Mouse (Mus musculus) stomach, embryonic 14.5 days (tissue): ENCODE results near the gene Plbd2. TPM values are rescaled to one million over a fixed set of nuclear protein-coding genes. Genes with fewer than 3 reads are reported as not detected.
A peak's percentile ranks its signal among the peaks of the same experiment; 100 is the strongest.

Experiments used
- ATAC-seq: fragments of 200-750 bp; cut with Nextera tagmentation; 2 replicates; pipeline ENCODE4 v1.8.0; 2017; ENCODE audit warnings: low read depth, moderate TSS enrichment; ENCODE audit not compliant: insufficient number of reproducible peaks, insufficient read depth, low FRiP score
- H3K27ac ChIP-seq: fragments of 300-500 bp; sonication (generic); 2 replicates; pipeline ENCODE4 v1.5.1; 2014; ENCODE audit warnings: mild to moderate bottlenecking, low read length, moderate library complexity, mixed read lengths
- H3K27me3 ChIP-seq: fragments of 300-500 bp; sonication (generic); 2 replicates; pipeline ENCODE4 v1.6.1; 2014; ENCODE audit warnings: low read length, control low read depth, mixed read lengths; ENCODE audit not compliant: control insufficient read depth, insufficient read depth
- H3K36me3 ChIP-seq: fragments of 300-500 bp; sonication (generic); 2 replicates; pipeline ENCODE4 v1.6.1; 2014; ENCODE audit warnings: mild to moderate bottlenecking, control low read depth, low read length, moderate library complexity, mixed read lengths; ENCODE audit not compliant: control insufficient read depth, insufficient read depth
- H3K4me1 ChIP-seq: fragments of 300-500 bp; sonication (generic); 2 replicates; pipeline ENCODE4 v1.6.1; 2014; ENCODE audit warnings: low read length, control low read depth, mixed read lengths; ENCODE audit not compliant: control insufficient read depth, insufficient read depth
- H3K4me2 ChIP-seq: fragments of 300-500 bp; sonication (generic); replicated peaks from 2 replicates; pipeline ENCODE4 v1.6.1; 2014; ENCODE audit warnings: low read depth, low read length, control low read depth
- H3K4me3 ChIP-seq: fragments of 300-500 bp; sonication (generic); 2 replicates; pipeline ENCODE4 v1.5.1; 2014; ENCODE audit warnings: low read depth, low read length, control low read depth
- H3K9ac ChIP-seq: fragments of 300-500 bp; sonication (generic); replicated peaks from 2 replicates; pipeline ENCODE4 v1.6.1; 2014; ENCODE audit warnings: low read depth, mild to moderate bottlenecking, control low read depth, low read length, moderate library complexity, mixed read lengths
- H3K9me3 ChIP-seq: fragments of 300-500 bp; sonication (generic); 2 replicates; pipeline ENCODE4 v1.6.1; 2016; ENCODE audit warnings: low read depth, low read length, control low read depth; ENCODE audit not compliant: control insufficient read depth
- WGBS: fragments of 180-500 bp; shearing (Covaris S2); extraction: QIAGEN DNeasy Blood & Tissue Kit; methylation state at CpG from one replicate; pipeline ENCODE4 v1.1.7; 2014; 5-methylcytosine and 5-hydroxymethylcytosine counted together
- polyA plus RNA-seq: library from polyadenylated mRNA; unstranded; fragments of >200 nt; fragmentation: Nextera tagmentation; extraction: Ambion mirVana; gene quantifications from 2 replicates; pipeline ENCODE4 v1.2.1, GENCODE M21; 2014

Plbd2 gene
- polyA plus RNA-seq, 1 experiment from 2014 or later = 39.6 TPM

GRCm38 (mm10) chr5:120515451-120515850 is 12.0 kb upstream of the Plbd2 start:
- Histone ChIP-seq H3K4me3 (no peak overlapping the region), H3K27me3 (no peaks in the 10 kb centered on the region), H3K9ac (no peak overlapping the region), H3K9me3 (no peaks in the 10 kb centered on the region), H3K4me1 (peaks cover 29% of the 10 kb centered on the region), H3K4me2 (no peak overlapping the region), H3K27ac (peak overlapping the region; percentile 63; the same call in 1 of the 2 replicates), H3K36me3 (no peaks in the 10 kb centered on the region)
- ATAC-seq = no peak
- 77% methylated on average over 7 of the region's 7 CpGs for WGBS

- Histone ChIP-seq H3K36me3 (no peaks in the 10 kb centered on the region), H3K9me3 (no peaks in the 10 kb centered on the region), H3K4me3 (no peak overlapping the region), H3K9ac (no peak overlapping the region), H3K4me1 (peaks cover 29% of the 10 kb centered on the region), H3K27me3 (no peaks in the 10 kb centered on the region), H3K27ac (peak overlapping the region; percentile 63; the same call in 1 of the 2 replicates), H3K4me2 (no peak overlapping the region)
- 4% methylated on average over 4 of the region's 4 CpGs for WGBS
- ATAC-seq = no peak
Observed at GRCm38 (mm10) chr5:120514754-120515153, 11.3 kb upstream of the Plbd2 start.

GRCm38 (mm10) chr5:120514031-120514677 is 10.7 kb upstream of the Plbd2 start:
- H3K4me1 ChIP-seq = peaks cover 29% of the 10 kb centered on the region
- no peak overlapping the region; the same call in 1 of the 2 replicates for H3K27ac ChIP-seq
- H3K4me3 ChIP-seq = no peak overlapping the region
- H3K9me3 ChIP-seq = no peaks in the 10 kb centered on the region
- no peaks in the 10 kb centered on the region for H3K27me3 ChIP-seq
- ATAC-seq = no peak
- H3K36me3 ChIP-seq = no peaks in the 10 kb centered on the region
- WGBS = 90% methylated on average over 9 of the region's 9 CpGs
- no peak overlapping the region for H3K9ac ChIP-seq
- no peak overlapping the region for H3K4me2 ChIP-seq

- Histone ChIP-seq H3K36me3 (no peaks in the 10 kb centered on the region), H3K9ac (no peak overlapping the region), H3K4me1 (peaks cover 29% of the 10 kb centered on the region), H3K27me3 (no peaks in the 10 kb centered on the region), H3K4me3 (no peak overlapping the region), H3K4me2 (no peak overlapping the region), H3K9me3 (no peaks in the 10 kb centered on the region), H3K27ac (no peak overlapping the region)
- WGBS = 54% methylated on average over 15 of the region's 15 CpGs
- ATAC-seq = no peak
Observed at GRCm38 (mm10) chr5:120512911-120513555, 9.6 kb upstream of the Plbd2 start.

GRCm38 (mm10) chr5:120511643-120512220 is 8.3 kb upstream of the Plbd2 start:
- no peaks in the 10 kb centered on the region for H3K36me3 ChIP-seq
- ATAC-seq = no peak
- H3K27me3 ChIP-seq = no peaks in the 10 kb centered on the region
- peak overlapping the region; percentile 47 for H3K4me3 ChIP-seq
- H3K9me3 ChIP-seq = no peaks in the 10 kb centered on the region
- peaks cover 29% of the 10 kb centered on the region for H3K4me1 ChIP-seq
- 27% methylated on average over 14 of the region's 14 CpGs for WGBS
- H3K9ac ChIP-seq = no peak overlapping the region; the same call in 1 of the 2 replicates
- H3K4me2 ChIP-seq = peak overlapping the region; percentile 62
- no peak overlapping the region for H3K27ac ChIP-seq

GRCm38 (mm10) chr5:120510982-120511642 is 7.7 kb upstream of the Plbd2 start, which contains the start of gene Slc8b1:
Gene Slc8b1, plus strand, starts transcription at chr5:120511168.
- peak within 1 kb of the TSS; percentile 62 for H3K4me2 ChIP-seq
- peaks cover 28% of the 10 kb centered on the region for H3K4me1 ChIP-seq
- under 1% methylated on average over 36 of the region's 36 CpGs for WGBS
- no peak within 1 kb of the TSS; the same call in 1 of the 2 replicates for H3K9ac ChIP-seq
- peak within 1 kb of the TSS; percentile 47 for H3K4me3 ChIP-seq
- ATAC-seq = peak; percentile 89
- H3K36me3 ChIP-seq = no peaks in the 10 kb centered on the region
- H3K9me3 ChIP-seq = no peaks in the 10 kb centered on the region
- no peaks in the 10 kb centered on the region for H3K27me3 ChIP-seq
- no peak within 1 kb of the TSS for H3K27ac ChIP-seq

- Histone ChIP-seq H3K4me1 (peaks cover 11% of the 10 kb centered on the region), H3K4me3 (no peak overlapping the region), H3K27ac (no peak overlapping the region), H3K27me3 (no peaks in the 10 kb centered on the region), H3K4me2 (no peak overlapping the region), H3K36me3 (no peaks in the 10 kb centered on the region), H3K9me3 (no peaks in the 10 kb centered on the region), H3K9ac (no peak overlapping the region)
- ATAC-seq = no peak
- WGBS = 60% methylated on average over 4 of the region's 4 CpGs
Observed at GRCm38 (mm10) chr5:120507311-120507710, 3.9 kb upstream of the Plbd2 start.

GRCm38 (mm10) chr5:120506490-120506889 is 3.1 kb upstream of the Plbd2 start:
- Histone ChIP-seq H3K4me2 (no peak overlapping the region), H3K4me3 (no peak overlapping the region), H3K9me3 (no peaks in the 10 kb centered on the region), H3K4me1 (peaks cover 6% of the 10 kb centered on the region), H3K9ac (no peak overlapping the region), H3K36me3 (no peaks in the 10 kb centered on the region), H3K27ac (no peak overlapping the region), H3K27me3 (no peaks in the 10 kb centered on the region)
- no peak for ATAC-seq
- WGBS = 54% methylated on average over 9 of the region's 9 CpGs
